In genomic region chr5:137404081-137404480, GRCm38 (mm10) we compare ENCODE assay signal across 11 mouse cellular contexts.
"Had no signal": no experiment of that assay in that cellular context is flagged by ENCODE, and none has a peak within 500 bp of the region (broad histone marks: within the 10 kb centered on the region; RNA-seq: fewer than 3 reads in every experiment).

No protein-coding gene starts in this region.

- H3K36me3 ChIP-seq: limb, embryonic 13.5 days; midbrain, embryonic 13.5 days; stomach, embryonic 15.5 days had no signal

- H3K9me3 ChIP-seq: limb, embryonic 13.5 days; midbrain, embryonic 13.5 days; stomach, embryonic 15.5 days had no signal

- H3K4me3 ChIP-seq: limb, embryonic 13.5 days; midbrain, embryonic 13.5 days; stomach, embryonic 15.5 days had no signal

- DNase-seq: kidney, adult 9 months; lung, adult 18-20 months; lung, postnatal 36 days; right cerebral cortex, postnatal 14 days; thymus, adult 2 months; thymus, postnatal 25 days had no signal

- H3K27ac ChIP-seq: kidney, postnatal 0 days; limb, embryonic 13.5 days; liver, embryonic 14.5 days; midbrain, embryonic 13.5 days; stomach, embryonic 15.5 days had no signal

- H3K27me3 ChIP-seq: limb, embryonic 13.5 days; midbrain, embryonic 13.5 days; stomach, embryonic 15.5 days had no signal

- H3K4me1 ChIP-seq: stomach, embryonic 15.5 days had no signal
